Mouse (Mus musculus): ENCODE data around the gene Slc12a6. TPM values are rescaled to one million over a fixed set of nuclear protein-coding genes. Genes with fewer than 3 reads are reported as not detected.

The Slc12a6 gene
- polyA plus RNA-seq, 1 experiment, result 31.9 TPM

GRCm38 (mm10) chr2:112245307-112245706 lies 20.3 kb upstream of the Slc12a6 start:
- Histone ChIP-seq H3K4me1 (ENCODE audit: control insufficient read depth, insufficient read depth, low read length) (no peaks in the 10 kb centered on the region), H3K27ac (ENCODE audit: insufficient read depth, low read length) (no peak overlapping the region), H3K9me3 (replicated peaks; ENCODE audit: control insufficient read depth, insufficient read depth, low read length, poor library complexity, severe bottlenecking) (no peaks in the 10 kb centered on the region), H3K9ac (ENCODE audit: low read depth, poor library complexity, severe bottlenecking) (no peak overlapping the region), H3K4me3 (ENCODE audit: low read depth, low read length) (no peak overlapping the region), H3K36me3 (ENCODE audit: control insufficient read depth, insufficient read depth, low read length, poor library complexity, severe bottlenecking) (0 out of 2 replicates have a peak, but pooled peaks cover 4% of the 10 kb centered on the region), H3K27me3 (ENCODE audit: control insufficient read depth, insufficient read depth, low read length, poor library complexity, severe bottlenecking) (no peaks in the 10 kb centered on the region)
- TF ChIP-seq CTCF (IDR thresholded peaks at IDR 0.05; ENCODE audit: low read depth, low read length) (no peak), EP300 (IDR thresholded peaks at IDR 0.05; ENCODE audit: insufficient read depth, low read depth, low read length) (no peak), POLR2A (IDR thresholded peaks at IDR 0.05; ENCODE audit: insufficient read depth, low read length) (no peak)

GRCm38 (mm10) chr2:112246193-112246592 lies 19.4 kb upstream of the Slc12a6 start:
- no peaks in the 10 kb centered on the region for H3K9me3 ChIP-seq (replicated peaks; ENCODE audit: control insufficient read depth, insufficient read depth, low read length, poor library complexity, severe bottlenecking)
- no peak overlapping the region for H3K4me3 ChIP-seq (ENCODE audit: low read depth, low read length)
- no peaks in the 10 kb centered on the region for H3K27me3 ChIP-seq (ENCODE audit: control insufficient read depth, insufficient read depth, low read length, poor library complexity, severe bottlenecking)
- H3K9ac ChIP-seq (ENCODE audit: low read depth, poor library complexity, severe bottlenecking), result no peak overlapping the region
- H3K4me1 ChIP-seq (ENCODE audit: control insufficient read depth, insufficient read depth, low read length), result no peaks in the 10 kb centered on the region
- TF ChIP-seq POLR2A (IDR thresholded peaks at IDR 0.05; ENCODE audit: insufficient read depth, low read length) (no peak), EP300 (IDR thresholded peaks at IDR 0.05; ENCODE audit: insufficient read depth, low read depth, low read length) (no peak), CTCF (IDR thresholded peaks at IDR 0.05; ENCODE audit: low read depth, low read length) (no peak)
- H3K36me3 ChIP-seq (ENCODE audit: control insufficient read depth, insufficient read depth, low read length, poor library complexity, severe bottlenecking), result 0 out of 2 replicates have a peak, but pooled peaks cover 4% of the 10 kb centered on the region
- no peak overlapping the region for H3K27ac ChIP-seq (ENCODE audit: insufficient read depth, low read length)

- Histone ChIP-seq H3K27me3 (ENCODE audit: control insufficient read depth, insufficient read depth, low read length, poor library complexity, severe bottlenecking) (no peaks in the 10 kb centered on the region), H3K9ac (ENCODE audit: low read depth, poor library complexity, severe bottlenecking) (no peak overlapping the region), H3K4me3 (ENCODE audit: low read depth, low read length) (no peak overlapping the region), H3K36me3 (ENCODE audit: control insufficient read depth, insufficient read depth, low read length, poor library complexity, severe bottlenecking) (0 out of 2 replicates have a peak, but pooled peaks cover 4% of the 10 kb centered on the region), H3K27ac (ENCODE audit: insufficient read depth, low read length) (no peak overlapping the region), H3K9me3 (replicated peaks; ENCODE audit: control insufficient read depth, insufficient read depth, low read length, poor library complexity, severe bottlenecking) (no peaks in the 10 kb centered on the region), H3K4me1 (ENCODE audit: control insufficient read depth, insufficient read depth, low read length) (no peaks in the 10 kb centered on the region)
- no peak for TF ChIP-seq CTCF (IDR thresholded peaks at IDR 0.05; ENCODE audit: low read depth, low read length)
- TF ChIP-seq POLR2A (IDR thresholded peaks at IDR 0.05; ENCODE audit: insufficient read depth, low read length), result no peak
- no peak for TF ChIP-seq EP300 (IDR thresholded peaks at IDR 0.05; ENCODE audit: insufficient read depth, low read depth, low read length)
These were observed 18.3 kb upstream of the Slc12a6 start for GRCm38 (mm10) chr2:112247323-112247722.

GRCm38 (mm10) chr2:112249780-112250453 lies 15.7 kb upstream of the Slc12a6 start:
- H3K36me3 ChIP-seq (ENCODE audit: control insufficient read depth, insufficient read depth, low read length, poor library complexity, severe bottlenecking), result no peaks in the 10 kb centered on the region
- no peak overlapping the region for H3K4me3 ChIP-seq (ENCODE audit: low read depth, low read length)
- no peaks in the 10 kb centered on the region for H3K27me3 ChIP-seq (ENCODE audit: control insufficient read depth, insufficient read depth, low read length, poor library complexity, severe bottlenecking)
- no peaks in the 10 kb centered on the region for H3K4me1 ChIP-seq (ENCODE audit: control insufficient read depth, insufficient read depth, low read length)
- no peak overlapping the region for H3K27ac ChIP-seq (ENCODE audit: insufficient read depth, low read length)
- TF ChIP-seq EP300 (IDR thresholded peaks at IDR 0.05; ENCODE audit: insufficient read depth, low read depth, low read length) (no peak), POLR2A (IDR thresholded peaks at IDR 0.05; ENCODE audit: insufficient read depth, low read length) (no peak), CTCF (IDR thresholded peaks at IDR 0.05; ENCODE audit: low read depth, low read length) (no peak)
- H3K9me3 ChIP-seq (replicated peaks; ENCODE audit: control insufficient read depth, insufficient read depth, low read length, poor library complexity, severe bottlenecking), result no peaks in the 10 kb centered on the region
- no peak overlapping the region for H3K9ac ChIP-seq (ENCODE audit: low read depth, poor library complexity, severe bottlenecking)

GRCm38 (mm10) chr2:112254675-112255515 lies 10.7 kb upstream of the Slc12a6 start:
- no peaks in the 10 kb centered on the region for H3K27me3 ChIP-seq (ENCODE audit: control insufficient read depth, insufficient read depth, low read length, poor library complexity, severe bottlenecking)
- H3K9ac ChIP-seq (ENCODE audit: low read depth, poor library complexity, severe bottlenecking), result no peak overlapping the region
- TF ChIP-seq POLR2A (IDR thresholded peaks at IDR 0.05; ENCODE audit: insufficient read depth, low read length), result no peak
- TF ChIP-seq CTCF (IDR thresholded peaks at IDR 0.05; ENCODE audit: low read depth, low read length), result no peak
- TF ChIP-seq EP300 (IDR thresholded peaks at IDR 0.05; ENCODE audit: insufficient read depth, low read depth, low read length), result no peak
- H3K27ac ChIP-seq (ENCODE audit: insufficient read depth, low read length), result no peak overlapping the region
- H3K9me3 ChIP-seq (replicated peaks; ENCODE audit: control insufficient read depth, insufficient read depth, low read length, poor library complexity, severe bottlenecking), result no peaks in the 10 kb centered on the region
- H3K36me3 ChIP-seq (ENCODE audit: control insufficient read depth, insufficient read depth, low read length, poor library complexity, severe bottlenecking), result no peaks in the 10 kb centered on the region
- H3K4me3 ChIP-seq (ENCODE audit: low read depth, low read length), result no peak overlapping the region
- H3K4me1 ChIP-seq (ENCODE audit: control insufficient read depth, insufficient read depth, low read length), result no peaks in the 10 kb centered on the region

All from ES-Bruce4 (cell line).